Mouse (Mus musculus) cerebellum, adult 11-12 months (tissue): ENCODE data around the gene Capzb.

Experiments used
- DNase-seq: peaks from one replicate; pipeline ENCODE4 v3.0.0; 2022

Capzb gene

DNA sequence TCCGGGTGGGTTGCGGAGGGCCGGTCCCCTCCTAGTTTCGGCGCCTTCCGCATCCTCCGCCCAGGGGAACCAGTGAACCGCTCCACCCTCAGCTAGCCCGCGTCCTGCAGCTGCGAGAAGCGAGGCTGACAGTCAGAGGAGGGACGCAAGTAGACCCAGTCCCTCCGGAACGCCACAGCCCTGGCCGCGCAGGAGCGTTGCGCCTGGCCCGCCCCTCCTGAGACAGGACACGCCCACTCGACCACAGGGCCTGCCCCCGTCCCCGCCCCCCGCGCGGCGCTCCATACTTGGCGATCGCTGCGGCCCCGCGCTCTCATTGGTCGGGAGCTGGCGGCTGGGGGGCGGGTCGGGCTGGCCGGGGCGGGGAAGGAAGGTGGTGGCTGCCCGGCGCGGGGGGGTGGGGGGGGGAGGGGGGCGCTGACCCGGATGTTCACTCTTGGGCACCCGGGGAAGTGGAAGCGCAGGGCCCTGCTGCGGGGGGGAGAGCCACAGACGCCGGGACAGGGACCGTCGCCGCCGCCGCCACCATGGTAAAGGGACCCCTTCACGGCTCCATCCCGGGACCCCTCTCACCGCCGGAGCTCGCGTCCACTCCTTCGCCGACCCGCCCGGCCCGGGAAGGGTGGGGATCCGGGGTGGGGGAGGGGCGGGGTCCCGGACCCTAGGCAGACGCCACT is at the start of gene Capzb:
TSS of gene Capzb (plus strand) at position 401 of the 677 bp plus-strand sequence.
- peak; percentile 93 for DNase-seq

DNA sequence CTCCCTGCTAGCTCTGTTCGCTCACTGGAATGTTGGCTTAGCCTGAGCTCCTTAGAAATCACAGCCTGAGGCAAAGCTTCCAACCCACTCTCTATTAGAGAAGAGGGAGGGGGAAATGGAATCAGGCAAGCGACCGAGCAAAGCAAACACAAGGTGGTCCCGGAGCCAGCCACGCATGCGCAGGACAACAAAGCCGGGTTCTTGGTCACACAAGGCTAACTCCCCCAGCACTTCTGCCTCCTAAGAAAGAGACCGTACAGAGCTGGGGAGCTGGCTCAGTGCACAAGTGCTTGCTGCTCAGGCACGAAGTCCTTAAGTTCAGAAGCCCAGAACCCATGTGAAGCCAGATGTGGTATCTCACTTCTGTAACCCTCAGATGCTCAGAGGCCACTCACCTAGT is 49.7 kb upstream of the Capzb start:
- DNase-seq, result no peak

DNA sequence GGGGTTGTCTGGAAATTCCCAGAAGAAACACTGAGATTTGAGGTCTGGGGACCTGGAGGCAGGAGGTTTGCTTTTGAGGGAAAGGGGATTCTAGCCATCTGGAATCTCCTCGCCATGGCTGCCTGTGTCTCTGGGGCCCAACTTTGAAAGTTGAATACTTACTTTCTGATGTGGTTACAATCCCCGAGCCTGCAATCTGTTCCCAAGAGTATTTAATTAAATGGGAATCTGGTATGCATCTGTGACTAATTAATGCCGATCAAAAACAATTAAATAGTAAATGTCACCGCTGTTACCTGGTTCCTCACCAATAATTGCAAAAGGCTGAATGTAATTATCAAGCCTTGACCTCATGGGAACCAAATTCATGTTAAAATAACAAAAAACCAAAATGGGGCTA is 48.1 kb upstream of the Capzb start:
- no peak for DNase-seq

DNA sequence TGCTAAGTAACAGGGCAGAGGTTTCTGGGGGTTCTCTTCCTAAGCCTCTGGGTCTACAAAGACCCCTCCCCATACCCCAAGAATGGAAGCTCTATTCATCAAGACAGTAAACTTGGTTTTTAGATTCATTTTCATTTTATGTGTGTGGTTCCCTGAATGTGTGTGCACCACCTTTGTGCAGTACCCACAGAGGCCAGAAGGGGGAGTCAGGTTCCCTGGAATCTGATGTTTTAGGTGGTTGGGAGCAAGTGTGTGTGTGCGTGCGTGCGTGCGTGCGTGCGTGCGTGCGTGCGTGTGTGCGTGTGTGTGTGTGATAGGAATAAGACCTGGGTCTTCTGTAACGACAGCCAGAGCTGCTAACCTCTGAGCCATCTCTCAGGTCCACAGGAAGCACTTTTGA is 47.5 kb upstream of the Capzb start:
- no peak for DNase-seq

DNA sequence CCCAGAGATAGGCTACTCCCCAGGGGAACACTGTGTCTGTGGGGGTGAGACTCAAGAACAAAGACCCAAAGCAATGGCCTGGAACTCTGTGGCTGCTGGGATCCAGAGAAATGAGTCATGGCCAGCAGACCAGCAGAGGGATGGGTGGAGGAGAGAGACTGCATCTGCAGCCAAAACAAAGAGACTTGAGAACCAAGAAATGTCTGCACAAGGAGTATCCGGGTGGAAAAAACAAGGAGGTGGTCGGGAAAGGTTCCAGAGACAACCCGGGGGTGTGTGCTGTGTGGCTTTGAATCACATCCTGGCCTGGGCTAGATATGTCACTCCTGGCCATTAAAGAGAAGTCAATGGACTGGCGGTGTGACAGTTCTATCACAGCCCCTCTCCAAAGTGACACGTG is 45.9 kb upstream of the Capzb start:
- DNase-seq, result no peak

DNA sequence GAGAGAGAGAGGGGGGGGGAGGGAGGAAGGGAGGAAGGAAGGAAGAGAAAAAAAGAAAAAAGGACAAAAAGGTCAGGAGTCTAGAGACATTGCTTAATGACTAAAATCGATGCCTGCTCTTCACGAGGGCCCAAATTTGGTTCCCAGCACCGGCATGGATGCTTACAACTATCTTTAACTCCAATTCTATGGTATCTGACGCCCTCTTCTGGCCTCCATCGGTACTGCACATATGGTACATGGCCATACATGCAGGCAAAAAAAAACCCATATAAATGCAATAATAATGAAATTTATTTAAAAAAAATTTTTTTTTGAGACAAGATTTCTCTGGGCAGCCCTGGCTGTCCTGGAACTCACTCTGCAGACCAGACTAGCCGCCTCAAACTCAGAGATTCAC is 41.3 kb upstream of the Capzb start:
- no peak for DNase-seq

DNA sequence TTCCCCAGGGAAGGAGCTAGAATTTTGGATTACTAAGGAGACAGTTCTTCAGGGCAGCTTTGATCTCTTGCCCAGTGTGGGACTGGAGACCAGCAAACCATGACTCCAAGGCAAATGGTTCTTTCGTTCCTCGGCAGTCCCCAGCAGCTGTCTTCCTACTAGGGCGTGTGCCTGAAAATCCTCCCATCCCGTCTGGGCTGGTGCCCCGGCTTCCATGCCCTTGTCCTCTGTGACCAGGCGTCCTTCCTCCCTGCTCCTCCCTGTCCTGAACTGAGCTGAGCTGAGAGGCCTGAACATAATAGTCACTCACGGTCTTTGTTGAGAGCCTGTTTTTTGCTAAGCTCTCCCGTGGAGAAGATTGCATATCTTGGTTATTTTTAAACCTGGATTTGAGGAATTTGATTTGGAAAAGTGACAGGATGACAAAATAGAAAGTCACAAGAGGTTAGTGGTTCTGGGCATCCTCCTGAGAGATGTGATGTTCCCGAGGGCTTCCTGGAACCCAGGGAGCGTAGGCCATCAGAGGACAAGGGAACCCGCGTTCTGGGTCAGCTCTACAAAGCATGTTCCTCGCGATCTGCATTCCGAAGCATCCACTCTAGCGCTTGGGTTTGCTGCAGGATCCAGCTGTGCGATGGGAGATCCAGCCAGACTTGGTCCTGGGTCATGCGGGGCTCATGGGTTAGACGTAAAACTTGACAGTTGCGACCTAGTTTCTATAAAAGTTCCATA is 38.0 kb upstream of the Capzb start:
- DNase-seq, result no peak

DNA sequence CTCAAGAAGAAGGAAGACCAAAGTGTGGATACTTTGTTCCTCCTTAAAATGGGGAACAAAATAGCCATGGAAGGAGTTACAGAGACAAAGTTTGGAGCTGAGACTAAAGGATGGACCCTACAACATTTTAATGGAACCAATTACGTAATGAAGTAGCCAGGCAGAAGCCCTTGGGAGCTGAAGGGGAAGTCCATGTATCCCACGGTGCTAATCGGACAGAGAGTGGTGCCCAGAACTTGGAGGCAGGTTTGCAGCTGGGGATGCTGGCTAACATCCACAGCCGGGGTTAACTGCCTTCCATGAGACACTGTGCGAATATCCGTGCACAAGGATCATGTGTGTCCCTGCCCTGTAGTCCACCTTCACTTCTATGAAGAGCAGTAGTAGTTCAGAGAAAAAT is 36.2 kb upstream of the Capzb start:
- no peak for DNase-seq

DNA sequence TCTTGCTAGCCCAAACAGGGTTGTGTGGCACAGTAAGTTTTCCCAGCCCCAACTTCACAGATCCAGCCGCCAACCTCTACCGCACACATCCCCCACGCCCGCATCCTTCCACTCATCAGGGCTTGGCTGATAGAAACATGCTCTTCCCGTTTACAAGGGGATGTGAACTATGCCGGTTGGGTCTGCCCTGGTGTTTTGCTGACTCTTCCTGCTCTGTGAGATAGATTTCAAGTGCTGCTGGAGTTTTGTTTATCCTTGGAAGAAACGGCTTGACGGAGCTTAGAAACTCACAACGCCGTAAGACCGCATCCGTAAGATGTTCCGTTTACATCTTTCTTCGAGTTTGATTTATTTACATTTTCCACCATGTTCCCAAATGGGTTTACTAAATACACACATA is 34.3 kb upstream of the Capzb start:
- no peak for DNase-seq

DNA sequence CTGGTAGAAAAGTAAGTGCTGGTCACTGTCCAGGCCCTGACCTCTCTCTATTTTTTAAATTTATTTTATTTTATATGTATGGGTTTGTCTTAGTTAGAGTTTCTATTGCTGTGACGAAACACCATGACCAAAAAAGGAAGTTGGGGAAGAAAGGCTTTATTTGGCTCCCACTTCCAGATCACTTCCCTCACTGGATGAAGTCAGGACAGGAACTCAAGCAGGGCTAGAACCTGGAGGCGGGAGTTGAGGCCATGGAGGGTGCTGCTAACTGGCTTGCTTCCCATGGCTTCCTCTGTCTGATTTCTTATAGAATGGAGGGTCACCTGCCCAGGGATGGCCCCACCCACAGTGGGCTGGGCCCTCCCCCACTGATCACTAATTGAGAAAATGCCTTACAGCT is 31.6 kb upstream of the Capzb start:
- DNase-seq, result no peak

DNA sequence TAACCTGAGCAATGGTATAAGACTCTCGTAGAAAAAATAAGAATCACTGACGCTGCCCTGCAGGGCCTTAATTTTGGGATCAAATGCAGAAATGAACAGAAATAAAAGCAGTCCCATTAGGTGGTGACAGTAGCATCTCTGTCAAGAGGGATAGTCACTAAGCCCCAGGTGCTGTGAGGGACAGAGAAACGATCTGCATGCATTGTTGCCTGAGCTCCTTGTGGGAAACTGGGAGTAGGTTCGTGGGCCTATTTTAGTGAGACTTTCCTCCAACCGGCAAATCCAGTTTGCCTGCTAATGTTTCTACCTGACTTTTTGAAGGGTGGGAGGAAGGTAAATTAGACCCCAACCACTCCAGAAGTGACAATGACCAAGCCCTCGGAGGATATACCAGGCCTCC is 28.6 kb upstream of the Capzb start:
- DNase-seq, result no peak

DNA sequence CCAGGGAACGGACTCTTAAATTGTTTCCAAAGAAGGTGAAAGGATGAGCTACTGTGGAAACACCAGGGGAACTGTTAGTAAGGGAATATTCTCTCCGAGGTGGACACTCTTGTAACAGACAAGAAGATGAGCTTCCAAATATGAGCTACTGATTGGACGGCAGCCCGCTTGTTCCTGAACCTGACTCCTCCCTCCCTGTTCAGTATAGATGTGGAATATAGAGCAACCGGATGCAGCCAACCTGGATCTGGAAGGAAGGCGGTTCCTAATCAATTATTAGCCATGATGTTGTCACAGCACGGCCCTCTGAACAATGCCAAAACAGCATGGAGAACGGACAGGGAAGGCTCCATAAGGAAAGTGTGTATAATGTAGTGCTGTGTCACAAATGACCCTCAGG is 27.4 kb upstream of the Capzb start:
- DNase-seq, result no peak

DNA sequence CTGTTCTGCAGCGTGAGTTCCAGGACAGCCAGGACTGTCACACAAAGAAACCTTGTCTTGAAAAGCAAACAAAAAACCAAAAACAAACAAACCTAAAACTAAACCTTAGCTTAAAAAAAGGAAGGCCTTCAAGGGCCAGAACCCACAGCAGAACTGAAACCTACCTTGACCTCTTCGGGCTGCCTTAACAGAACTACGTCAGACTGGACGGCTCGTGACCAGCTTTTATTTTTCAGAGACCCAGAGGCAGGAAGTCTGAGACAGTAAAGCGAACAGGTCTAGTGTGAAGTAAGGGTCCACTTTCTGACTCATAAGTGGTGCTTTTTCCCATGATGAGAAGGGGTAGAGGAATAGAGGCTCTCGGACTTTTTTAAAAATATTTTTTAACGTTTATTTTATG is 26.5 kb upstream of the Capzb start:
- no peak for DNase-seq

DNA sequence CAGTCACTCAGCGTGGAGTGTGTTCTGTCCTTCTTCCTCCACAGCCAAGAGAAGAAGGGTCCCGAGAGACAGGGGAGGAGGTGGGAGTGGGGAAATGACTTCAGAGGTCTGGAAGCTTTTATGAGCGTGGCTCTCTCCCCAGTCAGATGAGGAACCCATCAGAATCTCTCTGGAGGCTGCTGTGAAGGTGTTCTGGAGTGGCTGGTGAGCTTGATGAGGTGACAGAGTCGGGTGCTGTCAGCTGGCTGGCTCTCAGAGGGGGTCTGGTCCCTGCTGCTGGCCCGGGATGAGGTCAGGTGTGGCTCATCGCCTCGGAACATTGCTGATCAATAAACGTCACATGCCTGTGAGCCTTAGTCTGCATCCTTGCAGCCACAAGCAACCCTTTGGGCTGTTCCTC is 25.6 kb upstream of the Capzb start:
- DNase-seq, result no peak

DNA sequence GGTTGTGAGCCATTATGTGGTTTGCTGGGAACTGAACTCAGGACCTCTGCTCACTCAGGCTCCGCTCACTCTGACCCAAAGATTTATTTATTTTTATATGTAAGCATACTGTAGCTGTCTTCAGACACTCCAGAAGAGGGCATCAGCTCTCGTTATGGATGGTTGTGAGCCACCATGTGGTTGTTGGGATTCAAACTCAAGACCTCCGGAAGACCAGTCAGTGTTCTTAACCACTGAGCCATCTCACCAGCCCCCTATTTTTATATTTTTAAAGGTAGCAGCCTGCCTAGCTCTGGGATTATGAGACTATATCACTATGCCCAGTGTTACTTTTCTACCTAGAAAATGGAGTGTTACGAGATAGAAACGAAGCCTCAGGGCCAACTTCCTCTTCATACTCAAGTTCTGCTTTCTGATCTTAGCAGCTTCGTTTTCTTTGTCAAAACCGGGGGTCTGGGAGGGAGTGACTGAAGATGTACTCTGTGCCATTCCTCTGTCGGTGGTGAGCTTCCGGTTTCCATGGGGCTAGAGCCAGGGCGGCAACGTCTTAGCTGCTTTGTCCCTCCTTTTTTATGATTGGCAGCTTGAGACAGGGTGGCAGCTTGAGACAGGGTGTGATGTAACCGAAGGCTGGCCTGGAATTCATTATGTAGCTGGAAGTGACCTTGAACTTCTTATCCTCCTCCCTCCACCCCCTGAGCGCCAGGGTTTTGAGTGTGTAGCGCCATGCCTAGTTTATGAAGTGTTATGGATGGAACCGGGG is 23.5 kb upstream of the Capzb start:
- no peak for DNase-seq

DNA sequence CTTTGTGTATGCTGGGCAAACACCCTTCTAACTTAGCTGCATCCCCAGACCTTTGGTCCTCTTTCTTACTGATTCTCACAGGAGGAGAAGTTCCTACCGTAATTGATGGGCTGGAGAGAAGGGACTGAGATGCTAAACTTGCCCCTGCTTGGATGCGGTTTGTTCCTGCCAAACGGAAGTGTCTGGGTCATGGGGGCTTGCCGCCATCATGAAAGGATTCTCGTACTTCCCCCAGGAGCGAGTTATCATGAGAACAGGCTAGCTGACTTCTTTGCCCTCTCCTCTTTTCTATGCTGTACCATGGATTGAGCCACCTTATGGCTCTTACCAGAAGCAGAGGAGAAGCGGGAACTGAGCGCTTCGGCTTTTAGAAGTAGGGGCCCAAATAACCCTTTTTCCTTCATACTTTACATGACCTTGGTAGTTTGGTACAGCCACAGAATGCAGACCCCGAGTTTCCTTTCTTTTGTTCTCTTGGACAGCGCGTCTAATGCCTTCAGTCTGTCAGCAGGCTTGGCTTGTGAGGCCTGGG is 22.9 kb upstream of the Capzb start:
- no peak for DNase-seq

DNA sequence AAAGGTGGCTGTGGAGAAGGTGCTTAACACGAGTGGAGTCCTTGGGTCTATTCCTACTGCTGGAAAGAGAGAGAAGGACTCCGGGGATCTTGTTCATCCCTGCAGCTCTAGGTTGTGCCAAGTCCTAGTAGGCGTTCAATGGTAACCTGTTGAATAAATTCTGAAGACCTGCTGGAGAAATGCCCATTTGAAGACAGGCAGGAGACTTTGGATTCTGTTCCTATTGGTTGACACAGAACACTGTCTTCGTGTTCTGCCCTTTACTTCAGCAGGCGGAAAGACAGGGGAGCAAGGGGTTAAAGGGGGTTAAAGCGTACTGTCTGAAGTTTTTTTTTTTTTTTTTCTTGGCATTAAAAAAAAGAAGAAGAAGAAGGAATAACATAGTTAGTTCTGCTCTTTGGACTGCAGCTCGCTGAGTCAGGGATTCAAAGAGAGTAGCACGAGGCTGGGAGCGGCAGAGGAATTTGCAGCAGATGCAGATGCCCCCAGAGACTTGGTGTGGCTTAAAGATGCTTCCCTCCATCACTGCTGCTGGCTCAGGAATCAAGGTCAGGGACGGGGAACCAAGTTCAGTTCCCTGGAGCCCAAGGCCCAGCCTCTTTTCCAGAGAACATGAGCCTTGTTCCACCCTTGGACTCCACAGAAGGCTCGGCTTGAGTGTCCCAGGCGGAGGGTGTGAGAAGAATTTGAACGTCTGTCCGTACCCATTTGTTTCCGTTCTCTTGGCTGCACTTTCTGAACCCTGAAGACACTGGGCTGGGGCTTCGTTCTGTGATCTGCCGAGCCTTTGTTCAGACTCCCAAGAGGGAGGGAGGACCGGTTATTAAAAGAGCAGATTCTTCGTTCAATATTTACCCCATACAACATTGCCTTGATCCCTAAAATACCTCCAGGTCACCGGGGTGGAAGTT is 17.4 kb upstream of the Capzb start:
- DNase-seq, result no peak

DNA sequence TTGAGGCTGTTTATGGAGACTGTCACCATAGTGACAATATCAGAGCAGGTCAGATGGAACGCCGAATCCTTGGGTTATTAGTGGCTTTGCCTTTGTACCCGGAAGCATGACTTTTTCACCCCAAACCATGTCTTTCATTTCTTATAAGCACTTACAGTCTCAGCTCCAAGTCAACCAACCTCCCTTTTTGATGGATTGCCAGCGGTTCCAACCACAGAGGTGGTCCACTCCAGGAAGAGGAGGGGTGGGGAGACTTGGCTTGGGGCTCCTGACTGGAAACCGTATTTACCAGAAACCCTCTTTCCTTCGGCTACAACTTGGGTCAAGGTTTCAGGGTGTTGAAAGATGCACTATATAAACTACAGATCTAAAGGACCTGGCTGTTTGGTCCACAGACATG is 16.7 kb upstream of the Capzb start:
- no peak for DNase-seq

DNA sequence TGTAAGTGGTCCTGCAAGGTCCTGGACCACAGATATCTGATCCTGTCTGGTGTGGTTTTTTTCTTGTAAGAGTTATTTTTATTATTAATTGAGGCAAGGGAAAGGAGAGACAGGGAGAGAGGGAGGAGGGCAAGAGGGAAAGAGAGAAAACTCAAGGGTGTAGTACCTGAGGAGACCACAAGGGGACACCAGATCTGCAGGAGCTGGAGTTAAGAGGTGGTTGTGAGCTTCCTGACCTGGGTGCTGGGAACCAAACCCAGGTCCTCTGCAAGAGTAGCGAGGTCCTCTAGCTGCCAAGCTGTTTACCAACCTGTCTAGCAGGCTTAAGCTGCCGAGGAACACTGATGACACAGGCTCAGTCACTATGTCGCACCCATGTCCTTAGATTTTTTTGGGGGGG is 14.8 kb upstream of the Capzb start:
- no peak for DNase-seq

DNA sequence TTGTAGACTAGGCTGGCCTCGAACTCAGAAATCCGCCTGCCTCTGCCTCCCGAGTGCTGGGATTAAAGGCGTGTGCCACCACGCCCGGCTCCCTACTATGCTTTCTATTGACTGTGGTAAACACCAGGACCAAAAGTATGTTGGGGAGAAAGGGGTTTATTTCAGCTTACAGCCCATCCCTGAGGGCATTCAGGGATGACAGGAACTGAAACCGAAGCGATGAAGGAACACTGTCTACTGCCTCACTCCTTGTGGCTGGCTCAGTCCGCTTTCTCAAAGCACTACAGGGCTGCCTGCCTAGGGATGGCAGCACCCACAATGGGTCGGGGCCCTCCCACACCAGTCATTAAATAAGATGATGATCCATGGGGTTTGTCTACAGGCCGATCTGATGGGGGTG is 14.3 kb upstream of the Capzb start:
- no peak for DNase-seq

DNA sequence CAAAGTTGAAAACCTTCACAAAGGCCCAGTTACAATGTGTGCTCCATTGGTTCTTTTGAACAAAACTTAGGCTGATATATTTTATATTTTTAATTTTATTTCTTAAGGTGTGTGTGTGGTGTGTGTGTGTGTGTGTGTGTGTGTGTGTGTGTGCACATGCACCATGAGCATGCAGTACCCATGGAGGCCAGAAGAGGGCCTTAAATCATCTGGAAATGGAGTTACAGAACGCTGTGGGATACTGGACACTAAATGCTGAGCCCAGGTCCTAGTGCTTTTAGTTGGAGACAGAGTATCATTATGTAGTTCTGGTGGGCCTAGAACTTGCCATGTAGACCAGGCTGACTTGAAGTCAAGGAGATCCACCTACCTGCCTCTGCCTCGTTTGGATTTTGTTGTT is 13.5 kb upstream of the Capzb start:
- no peak for DNase-seq

DNA sequence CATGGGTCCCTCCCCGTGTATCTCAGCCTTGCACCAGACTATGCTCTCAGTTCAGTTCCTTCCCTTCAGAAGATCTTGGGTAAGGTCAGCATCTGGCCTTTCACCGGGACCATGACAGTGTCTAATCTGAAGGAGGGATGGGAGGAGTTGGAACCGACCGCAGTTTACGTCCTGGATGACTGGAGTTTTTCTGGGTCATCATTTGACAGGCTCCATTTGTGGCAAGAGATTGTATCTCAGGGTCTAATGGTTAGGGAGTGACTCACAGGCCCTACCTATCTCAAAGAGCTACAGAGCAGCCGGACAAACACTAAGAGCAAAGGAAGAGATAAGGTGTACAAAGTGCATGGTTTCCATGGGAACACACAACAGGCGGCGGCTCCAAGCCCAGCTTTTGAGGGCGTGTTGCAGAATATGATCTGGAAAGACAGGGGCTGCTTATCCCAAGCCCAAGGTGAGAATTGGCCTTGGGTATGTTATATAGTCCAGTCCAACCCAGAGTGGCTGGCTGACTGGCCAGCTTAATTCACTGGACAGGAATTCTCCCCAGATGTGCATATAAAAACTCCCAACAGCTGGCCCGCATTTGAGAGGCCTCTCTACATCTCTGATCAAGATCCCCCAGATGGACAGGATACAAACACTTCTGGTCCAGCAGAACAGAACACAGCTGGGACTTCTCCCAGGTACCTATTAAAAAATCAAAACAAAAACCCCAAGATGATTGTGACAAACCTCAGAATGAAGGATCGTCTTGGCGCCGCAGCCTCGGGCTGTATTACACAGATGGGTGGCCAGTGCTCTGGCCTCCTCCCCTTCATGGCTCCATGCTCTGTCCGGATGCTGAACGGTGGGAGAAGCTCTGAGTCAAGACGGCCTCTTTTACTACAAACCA is 12.7 kb upstream of the Capzb start:
- no peak for DNase-seq
